8 mouse cellular contexts compared by ENCODE assay signal in genomic region chr5:151142671-151143601, GRCm38 (mm10).
DNase-seq lines count a peak whose midpoint lies in the region; ATAC-seq and TF ChIP-seq lines count a peak whose summit lies in the region.

No protein-coding gene starts in this region.

- H3K9ac ChIP-seq in stomach, postnatal 0 days (ENCODE audit: low read length), result no peak overlapping the region

- DNase-seq in kidney, adult 18-20 months, result peak; percentile 49
- no peak for DNase-seq in kidney, adult 9 months
- DNase-seq in embryo, embryonic 11.5 days (ENCODE audit: low read depth, low spot score), result peak; percentile 38
- DNase-seq in heart, adult 8-10 months (ENCODE audit: low spot score), result peak; percentile 81
- no peak for DNase-seq in kidney, adult 2 months
- peak; percentile 62 for DNase-seq in lung, postnatal 14 days
- no peak for DNase-seq in stomach, postnatal 0 days (ENCODE audit: low spot score)
- no peak for DNase-seq in right cerebral cortex, postnatal 4 days

- peak overlapping the region; percentile 17 for H3K27ac ChIP-seq in kidney, adult 2 months (ENCODE audit: insufficient read depth, low read depth, low read length)
- peak overlapping the region; percentile 50 for H3K27ac ChIP-seq in stomach, postnatal 0 days (replicated peaks)

- H3K4me2 ChIP-seq in stomach, postnatal 0 days (replicated peaks; ENCODE audit: low read depth), result peak overlapping the region; percentile 25; the same call in 1 of the 2 replicates

- ATAC-seq in stomach, postnatal 0 days (ENCODE audit: low FRiP score, low TSS enrichment), result peak; percentile 31; the same call in 1 of the 2 replicates

- peaks cover 10% of the 10 kb centered on the region for H3K4me1 ChIP-seq in kidney, adult 2 months (ENCODE audit: control insufficient read depth, insufficient read depth, low read length)
- H3K4me1 ChIP-seq in stomach, postnatal 0 days (replicated peaks; ENCODE audit: control insufficient read depth, insufficient read depth), result 0 out of 2 replicates have a peak, but pooled peaks cover 6% of the 10 kb centered on the region

- WGBS in kidney, adult 2 months, result 44% methylated on average over 11 of the region's 11 CpGs
- 28% methylated on average over 11 of the region's 11 CpGs for WGBS in stomach, postnatal 0 days

- H3K4me3 ChIP-seq in kidney, adult 2 months (ENCODE audit: insufficient read depth, low read depth, low read length), result no peak overlapping the region
- no peak overlapping the region for H3K4me3 ChIP-seq in stomach, postnatal 0 days (ENCODE audit: low read depth, low read length)

- H3K36me3 ChIP-seq in kidney, adult 2 months (ENCODE audit: control insufficient read depth, insufficient read depth, low read length), result no peaks in the 10 kb centered on the region
- H3K36me3 ChIP-seq in stomach, postnatal 0 days (ENCODE audit: control insufficient read depth, insufficient read depth, low read length), result no peaks in the 10 kb centered on the region

- H3K27me3 ChIP-seq in kidney, adult 2 months (replicated peaks; ENCODE audit: control insufficient read depth, insufficient read depth, low read length), result no peaks in the 10 kb centered on the region
- H3K27me3 ChIP-seq in stomach, postnatal 0 days (ENCODE audit: control insufficient read depth, insufficient read depth, low read length), result no peaks in the 10 kb centered on the region

- TF ChIP-seq EP300 in stomach, postnatal 0 days (optimal IDR thresholded peaks at IDR 0.05), result no peak

- no peaks in the 10 kb centered on the region for H3K9me3 ChIP-seq in stomach, postnatal 0 days (ENCODE audit: control insufficient read depth, low read length)

- no peak for TF ChIP-seq CTCF in kidney, adult 2 months (conservative IDR thresholded peaks at IDR 0.05; ENCODE audit: insufficient read depth, insufficient read length, low read depth, low read length)
- no peak for TF ChIP-seq CTCF in stomach, postnatal 0 days (IDR thresholded peaks at IDR 0.05; ENCODE audit: low read depth)

- no peak for TF ChIP-seq POLR2A in kidney, adult 2 months (IDR thresholded peaks at IDR 0.05; ENCODE audit: low read depth, low read length)

Comparison
In these comparisons a context has a peak if more than half of its experiments do, and no peak if none do; other contexts are left out.
1. DNase-seq: peak in kidney, adult 18-20 months (single experiment), embryo, embryonic 11.5 days (single experiment), heart, adult 8-10 months (single experiment) and lung, postnatal 14 days (single experiment); none in kidney, adult 9 months (single experiment), kidney, adult 2 months (single experiment), stomach, postnatal 0 days (single experiment) and right cerebral cortex, postnatal 4 days (single experiment).